Mouse (Mus musculus): ENCODE measurements around the gene Gm3095. TPM values are rescaled to one million over a fixed set of nuclear protein-coding genes. Genes with fewer than 3 reads are reported as not detected.
"Not testable (repeated sequence)": the region's sequence is repeated elsewhere in the genome, so short reads cannot be mapped to it uniquely, and the experiment has no call there.

Gene Gm3095
- not detected in 2 replicates for polyA plus RNA-seq (2015; fragmentation: Nextera tagmentation; extraction: Ambion mirVana)

DNA sequence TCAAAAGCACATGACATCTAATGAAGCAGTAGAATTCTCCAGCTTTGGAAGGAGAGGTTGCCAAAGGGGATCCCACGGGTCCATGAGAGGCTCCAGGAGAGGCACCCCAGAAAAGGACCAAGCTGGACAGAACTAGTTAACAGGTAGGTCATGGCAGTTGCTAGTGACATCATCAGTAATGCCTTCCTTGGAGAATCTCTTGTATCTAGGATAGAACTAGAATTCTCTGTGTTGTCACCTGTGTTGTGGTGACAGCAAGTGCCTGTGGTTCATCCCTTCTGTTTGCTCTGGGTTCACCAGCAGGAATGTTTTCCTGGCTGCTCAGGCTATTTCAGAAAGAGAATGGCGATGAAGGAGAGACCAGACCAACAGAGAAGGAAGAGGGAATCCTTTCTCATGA lies at the start of gene Gm3095:
Gene Gm3095, plus strand, starts transcription at position 301 of the 400 bp plus-strand sequence.
- not testable (repeated sequence) for H3K4me2 ChIP-seq (ENCODE audit: low read depth, low read length); ATAC-seq; H3K27me3 ChIP-seq (replicated peaks; ENCODE audit: control insufficient read depth, insufficient read depth, low read length); H3K4me1 ChIP-seq (ENCODE audit: control insufficient read depth, insufficient read depth, low read length); H3K9me3 ChIP-seq (ENCODE audit: control insufficient read depth, low read length); H3K27ac ChIP-seq (ENCODE audit: low read length); H3K4me3 ChIP-seq (ENCODE audit: low read length); H3K36me3 ChIP-seq (ENCODE audit: control insufficient read depth, insufficient read depth, low read length); H3K9ac ChIP-seq (ENCODE audit: low read depth, low read length)
- WGBS: no CpG with 5 or more reads among the region's 2 CpGs

DNA sequence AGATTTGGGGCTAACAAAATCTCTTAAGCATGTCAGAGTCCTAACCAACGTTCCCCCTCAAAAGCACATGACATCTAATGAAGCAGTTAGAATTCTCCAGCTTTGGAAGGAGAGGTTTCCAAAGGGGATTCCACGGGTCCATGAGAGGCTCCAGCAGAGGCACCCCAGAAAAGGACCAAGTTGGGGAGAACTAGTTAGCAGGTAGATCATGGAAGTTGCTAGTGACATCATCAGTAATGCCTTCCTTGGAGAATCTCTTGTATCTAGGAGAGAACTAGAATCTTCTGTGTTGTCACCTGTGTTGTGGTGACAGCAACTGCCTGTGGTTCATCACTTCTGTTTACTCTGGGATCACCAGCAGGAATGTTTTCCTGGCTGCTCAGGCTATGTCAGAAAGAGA lies 31.9 kb upstream of the Gm3095 start, which contains the start of gene Gm3029:
Gene Gm3029, plus strand, starts transcription at position 301 of the 400 bp plus-strand sequence.
- not testable (repeated sequence) for H3K4me3 ChIP-seq (ENCODE audit: low read length); H3K9me3 ChIP-seq (ENCODE audit: control insufficient read depth, low read length); H3K9ac ChIP-seq (ENCODE audit: low read depth, low read length); H3K27ac ChIP-seq (ENCODE audit: low read length); H3K4me2 ChIP-seq (ENCODE audit: low read depth, low read length); H3K4me1 ChIP-seq (ENCODE audit: control insufficient read depth, insufficient read depth, low read length); H3K36me3 ChIP-seq (ENCODE audit: control insufficient read depth, insufficient read depth, low read length); H3K27me3 ChIP-seq (replicated peaks; ENCODE audit: control insufficient read depth, insufficient read depth, low read length); ATAC-seq
- WGBS: 80% methylated on average over 1 of the region's 2 CpGs

DNA sequence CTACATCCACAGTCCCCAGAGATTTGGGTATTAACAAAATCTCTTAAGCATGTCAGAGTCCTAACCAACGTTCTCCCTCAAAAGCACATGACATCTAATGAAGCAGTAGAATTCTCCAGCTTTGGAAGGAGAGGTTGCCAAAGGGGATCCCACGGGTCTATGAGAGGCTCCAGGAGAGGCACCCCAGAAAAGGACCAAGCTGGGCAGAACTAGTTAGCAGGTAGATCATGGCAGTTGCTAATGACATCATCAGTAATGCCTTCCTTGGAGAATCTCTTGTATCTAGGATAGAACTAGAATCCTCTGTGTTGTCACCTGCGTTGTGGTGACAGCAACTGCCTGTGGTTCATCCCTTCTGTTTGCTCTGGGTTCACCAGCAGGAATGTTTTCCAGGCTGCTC lies 34.7 kb downstream of the Gm3095 start, which contains the start of gene Gm3099:
Gene Gm3099, plus strand, starts transcription at position 301 of the 400 bp plus-strand sequence.
- ATAC-seq; H3K4me2 ChIP-seq (ENCODE audit: low read depth, low read length); H3K27ac ChIP-seq (ENCODE audit: low read length); H3K9me3 ChIP-seq (ENCODE audit: control insufficient read depth, low read length); H3K36me3 ChIP-seq (ENCODE audit: control insufficient read depth, insufficient read depth, low read length); H3K9ac ChIP-seq (ENCODE audit: low read depth, low read length); H3K4me1 ChIP-seq (ENCODE audit: control insufficient read depth, insufficient read depth, low read length); H3K27me3 ChIP-seq (replicated peaks; ENCODE audit: control insufficient read depth, insufficient read depth, low read length); H3K4me3 ChIP-seq (ENCODE audit: low read length): not testable (repeated sequence)
- 88% methylated on average over 1 of the region's 3 CpGs for WGBS

Other genes starting within 250 kb of the Gm3095 start
- gene Gm3002, start 153.5 kb upstream of the Gm3095 start, polyA plus RNA-seq (2015; fragmentation: Nextera tagmentation; extraction: Ambion mirVana): not detected in 2 replicates
- not detected in 2 replicates for gene Gm3033, start 117.3 kb upstream of the Gm3095 start, polyA plus RNA-seq (2015; fragmentation: Nextera tagmentation; extraction: Ambion mirVana)
- gene Gm2916, start 79.4 kb upstream of the Gm3095 start, polyA plus RNA-seq (2015; fragmentation: Nextera tagmentation; extraction: Ambion mirVana): not detected in 2 replicates
- gene Gm3029, start 31.8 kb upstream of the Gm3095 start, polyA plus RNA-seq (2015; fragmentation: Nextera tagmentation; extraction: Ambion mirVana): not detected in 2 replicates
- gene Gm3099, start 34.8 kb downstream of the Gm3095 start, polyA plus RNA-seq (2015; fragmentation: Nextera tagmentation; extraction: Ambion mirVana): not detected in 2 replicates
- gene Gm5796, start 60.4 kb downstream of the Gm3095 start, polyA plus RNA-seq (2015; fragmentation: Nextera tagmentation; extraction: Ambion mirVana): 0.13 TPM in 1 of 2 replicates, not detected in the other
- not detected in 2 replicates for gene Gm3115, start 120.6 kb downstream of the Gm3095 start, polyA plus RNA-seq (2015; fragmentation: Nextera tagmentation; extraction: Ambion mirVana)
- gene Gm8108, start 147.0 kb downstream of the Gm3095 start, polyA plus RNA-seq (2015; fragmentation: Nextera tagmentation; extraction: Ambion mirVana): 0.28 and 0.45 TPM in 2 replicates
- gene Gm3127, start 201.5 kb downstream of the Gm3095 start, polyA plus RNA-seq (2015; fragmentation: Nextera tagmentation; extraction: Ambion mirVana): not detected in 2 replicates
- 0.06 and 0.13 TPM in 2 replicates for gene Gm2974, start 219.0 kb downstream of the Gm3095 start, polyA plus RNA-seq (2015; fragmentation: Nextera tagmentation; extraction: Ambion mirVana)

All from intestine, embryonic 16.5 days (tissue).